Mouse (Mus musculus): ENCODE results near the gene Zfyve27. TPM values are rescaled to one million over a fixed set of nuclear protein-coding genes. Genes with fewer than 3 reads are reported as not detected.
A peak's percentile ranks its signal among the peaks of the same experiment; 100 is the strongest.

Gene Zfyve27
- polyA plus RNA-seq, 1 experiment from 2014 or later, result 18.4 TPM

DNA sequence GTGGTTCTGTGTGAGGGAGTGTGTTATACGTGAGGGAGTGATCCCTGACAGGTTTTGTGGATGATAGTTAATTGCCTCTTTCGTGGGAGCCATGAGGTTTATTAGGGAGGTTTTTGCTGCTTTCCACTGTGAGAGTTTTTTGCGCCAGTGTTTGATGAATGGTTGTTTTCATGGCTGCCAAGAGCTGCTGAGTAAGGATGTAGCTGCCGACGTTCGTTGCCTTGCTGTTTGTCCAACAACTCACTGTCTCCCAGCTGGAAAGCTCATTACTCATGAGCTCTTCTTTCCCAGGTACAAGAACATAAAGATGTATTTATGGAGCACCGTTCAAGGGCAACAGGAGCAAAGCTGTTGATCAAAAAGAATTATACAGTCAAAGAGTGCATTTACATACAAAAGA is 437 bp downstream of the Zfyve27 start:
- no peak overlapping the region for H3K9ac ChIP-seq
- H3K4me2 ChIP-seq, result no peak overlapping the region
- H3K4me3 ChIP-seq, result no peak overlapping the region
- no peak overlapping the region for H3K27ac ChIP-seq
- peaks cover 21% of the 10 kb centered on the region for H3K27me3 ChIP-seq
- 54% methylated on average over 7 of the region's 7 CpGs for WGBS
- no peaks in the 10 kb centered on the region for H3K9me3 ChIP-seq (replicated peaks)
- no peaks in the 10 kb centered on the region; the same call in 1 of the 2 replicates for H3K4me1 ChIP-seq (replicated peaks)
- no peaks in the 10 kb centered on the region for H3K36me3 ChIP-seq
- ATAC-seq (replicated peaks; ENCODE audit: insufficient number of reproducible peaks, insufficient read depth, low FRiP score, low read depth), result no peak

DNA sequence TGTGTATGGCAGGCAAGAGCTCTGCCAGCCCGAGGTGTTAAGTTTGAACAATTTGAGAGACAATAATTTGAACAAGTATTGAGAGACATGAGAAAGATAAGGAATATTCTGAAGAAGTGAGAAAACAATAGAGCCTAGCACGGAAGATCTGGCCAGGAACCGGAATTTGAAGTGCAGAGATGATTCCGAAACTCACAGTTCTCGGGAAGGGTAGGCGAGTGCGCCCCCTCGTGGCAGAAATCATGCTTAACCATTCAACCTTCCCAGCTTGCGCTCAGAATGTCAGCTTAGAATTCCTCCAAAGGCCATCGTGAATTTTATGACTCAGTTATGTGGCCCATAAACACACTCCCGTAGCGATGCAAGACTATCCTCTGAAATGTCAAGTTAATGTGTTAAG is 2.4 kb downstream of the Zfyve27 start:
- ATAC-seq (replicated peaks; ENCODE audit: insufficient number of reproducible peaks, insufficient read depth, low FRiP score, low read depth), result no peak
- Histone ChIP-seq H3K9ac (no peak overlapping the region), H3K9me3 (replicated peaks) (no peaks in the 10 kb centered on the region), H3K36me3 (no peaks in the 10 kb centered on the region), H3K27me3 (peaks cover 23% of the 10 kb centered on the region), H3K27ac (no peak overlapping the region), H3K4me2 (peak overlapping the region; percentile 59), H3K4me1 (replicated peaks) (peaks cover 8% of the 10 kb centered on the region), H3K4me3 (peak overlapping the region; percentile 36)
- 2% methylated on average over 12 of the region's 12 CpGs for WGBS

DNA sequence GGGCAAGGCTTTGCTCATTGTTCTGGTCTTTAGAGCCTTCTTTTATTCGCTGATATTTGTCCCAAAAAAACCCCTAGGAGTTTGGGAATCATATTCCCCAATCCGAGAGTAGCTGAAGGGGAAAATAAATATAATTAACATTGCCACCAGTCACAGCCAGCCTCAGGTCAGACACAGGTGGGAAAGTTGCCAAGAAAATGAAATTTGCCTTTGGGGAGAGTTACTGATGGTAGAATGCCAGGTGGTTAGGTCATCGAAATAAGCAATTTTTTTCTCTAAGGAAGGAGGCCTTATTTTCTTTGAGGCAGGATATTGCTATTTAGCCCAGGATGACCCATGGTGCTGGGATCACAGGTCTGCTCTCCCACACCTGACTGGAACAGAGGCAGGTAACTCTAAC is 3.0 kb downstream of the Zfyve27 start:
- Histone ChIP-seq H3K9ac (no peak overlapping the region), H3K4me2 (no peak overlapping the region), H3K4me3 (no peak overlapping the region), H3K4me1 (replicated peaks) (peaks cover 14% of the 10 kb centered on the region), H3K9me3 (replicated peaks) (no peaks in the 10 kb centered on the region), H3K36me3 (no peaks in the 10 kb centered on the region), H3K27ac (no peak overlapping the region), H3K27me3 (peaks cover 23% of the 10 kb centered on the region)
- 43% methylated on average over 3 of the region's 3 CpGs for WGBS
- ATAC-seq (replicated peaks; ENCODE audit: insufficient number of reproducible peaks, insufficient read depth, low FRiP score, low read depth), result no peak

DNA sequence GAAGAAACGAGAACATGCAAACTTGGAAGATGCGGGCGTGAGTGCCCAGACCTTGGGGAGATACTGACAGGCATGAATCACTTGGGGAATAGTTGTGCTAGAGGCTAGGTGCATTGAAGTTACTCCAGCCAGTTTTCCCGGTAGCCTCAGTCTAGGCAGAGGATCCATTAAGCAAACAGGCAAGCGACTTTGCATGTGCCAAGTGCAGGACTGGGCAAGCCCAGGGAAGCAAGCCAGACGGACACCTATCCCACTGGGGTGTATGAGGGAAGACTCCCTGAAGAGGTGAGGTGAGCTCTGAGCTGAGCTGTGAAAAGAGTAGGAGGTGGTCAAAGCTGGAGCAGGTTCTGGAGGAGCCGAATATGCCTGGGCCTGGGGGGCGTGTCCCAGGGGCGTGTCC is 3.7 kb downstream of the Zfyve27 start:
- WGBS, result 59% methylated on average over 9 of the region's 9 CpGs
- H3K9me3 ChIP-seq (replicated peaks), result no peaks in the 10 kb centered on the region

DNA sequence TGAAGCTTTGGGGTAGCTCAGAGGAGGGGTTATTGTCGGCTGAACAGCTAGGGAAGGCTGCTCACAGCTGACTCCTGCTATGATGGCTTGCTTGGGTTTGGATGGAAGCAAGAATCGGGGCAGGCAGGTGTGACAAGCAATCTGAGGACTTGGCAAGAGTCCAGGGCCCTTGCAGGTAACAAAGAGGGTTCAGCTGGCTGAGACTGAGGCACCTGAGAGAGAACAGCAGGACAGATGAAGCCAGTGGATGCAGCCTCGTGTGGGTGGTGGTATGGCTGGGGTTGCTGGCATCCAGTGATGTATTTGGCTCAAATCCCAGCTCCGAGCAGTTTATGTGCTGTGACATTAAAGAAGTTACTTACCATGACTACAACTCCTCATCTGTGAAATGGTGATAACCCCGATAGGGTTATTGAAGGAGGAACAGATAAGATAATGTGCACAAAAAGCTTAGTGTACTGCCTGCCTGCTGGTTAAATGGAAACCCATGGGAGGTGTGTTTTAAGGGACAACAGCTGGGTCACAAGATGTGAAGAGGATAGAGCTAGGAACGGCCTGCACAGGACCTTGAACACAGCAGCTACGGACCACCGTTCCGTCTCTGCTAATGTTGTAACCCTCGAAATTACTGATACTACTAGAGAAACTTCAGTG is 5.7 kb downstream of the Zfyve27 start:
- Histone ChIP-seq H3K4me2 (no peak overlapping the region), H3K4me3 (no peak overlapping the region), H3K9me3 (replicated peaks) (no peaks in the 10 kb centered on the region), H3K9ac (no peak overlapping the region), H3K4me1 (replicated peaks) (peaks cover 14% of the 10 kb centered on the region), H3K27ac (no peak overlapping the region), H3K27me3 (peaks cover 23% of the 10 kb centered on the region), H3K36me3 (no peaks in the 10 kb centered on the region)
- 55% methylated on average over 10 of the region's 10 CpGs for WGBS
- no peak for ATAC-seq (replicated peaks; ENCODE audit: insufficient number of reproducible peaks, insufficient read depth, low FRiP score, low read depth)

More for the DNA sequence above, 3.7 kb downstream of the Zfyve27 start:
- no peak for ATAC-seq (replicated peaks; ENCODE audit: insufficient number of reproducible peaks, insufficient read depth, low FRiP score, low read depth)
- H3K36me3 ChIP-seq, result no peaks in the 10 kb centered on the region
- no peak overlapping the region for H3K9ac ChIP-seq
- peaks cover 23% of the 10 kb centered on the region for H3K27me3 ChIP-seq
- H3K4me2 ChIP-seq, result no peak overlapping the region
- no peak overlapping the region for H3K27ac ChIP-seq
- H3K4me1 ChIP-seq (replicated peaks), result peaks cover 14% of the 10 kb centered on the region
- H3K4me3 ChIP-seq, result no peak overlapping the region

DNA sequence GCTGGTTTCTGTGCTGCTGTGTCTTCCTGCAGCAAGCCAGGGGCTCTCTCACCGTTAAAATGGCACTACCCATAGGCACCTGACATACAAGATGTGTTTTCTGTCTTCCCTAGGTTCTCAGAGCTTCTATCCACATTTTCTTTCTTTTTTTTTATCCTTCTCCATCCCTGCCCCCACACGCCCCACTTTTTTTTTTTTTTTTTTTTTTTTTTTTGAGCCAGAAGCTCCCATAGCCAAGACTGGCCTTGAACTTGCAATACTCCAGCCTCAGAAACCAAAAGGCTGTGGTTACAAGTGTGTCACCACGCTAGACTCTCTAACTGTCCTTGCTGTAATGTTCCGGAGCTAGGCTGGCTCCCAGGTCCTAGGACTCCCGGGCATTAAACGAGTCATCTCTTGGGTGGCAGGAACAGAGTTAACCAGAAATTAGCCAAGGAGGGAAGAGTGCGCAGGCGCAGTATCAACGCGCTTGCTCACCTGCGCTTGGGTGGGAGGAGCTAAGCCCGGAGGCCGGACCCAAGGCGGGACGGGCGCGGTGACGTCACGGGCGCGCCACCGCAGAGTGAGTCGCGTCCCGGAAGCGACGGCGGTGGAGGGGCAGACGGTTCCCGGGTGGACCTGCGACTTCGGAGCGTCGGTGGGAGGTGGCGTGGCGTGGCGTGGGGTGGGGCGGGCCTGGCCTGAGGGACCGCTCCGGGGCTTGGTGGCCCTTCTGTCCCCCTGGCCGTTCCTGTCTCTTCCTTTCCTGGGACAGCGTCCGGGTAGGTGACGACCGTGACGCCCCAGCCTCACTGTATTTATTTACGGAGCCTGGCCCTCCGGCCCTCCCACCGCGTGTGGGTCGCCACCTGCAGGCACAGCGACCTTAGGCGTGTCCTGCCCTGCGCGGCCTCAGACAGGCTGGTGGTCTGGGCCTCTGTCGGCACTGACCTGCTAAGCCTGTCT is 6.5 kb downstream of the Zfyve27 start:
- Histone ChIP-seq H3K27me3 (peaks cover 23% of the 10 kb centered on the region), H3K9ac (peak overlapping the region; percentile 78), H3K4me1 (replicated peaks) (peaks cover 14% of the 10 kb centered on the region), H3K4me3 (peak overlapping the region; percentile 78), H3K36me3 (no peaks in the 10 kb centered on the region), H3K4me2 (peak overlapping the region; percentile 82), H3K27ac (peak overlapping the region; percentile 26; the same call in 1 of the 2 replicates), H3K9me3 (replicated peaks) (no peaks in the 10 kb centered on the region)
- 1% methylated on average over 56 of the region's 56 CpGs for WGBS
- ATAC-seq (replicated peaks; ENCODE audit: insufficient number of reproducible peaks, insufficient read depth, low FRiP score, low read depth), result peak; percentile 87

DNA sequence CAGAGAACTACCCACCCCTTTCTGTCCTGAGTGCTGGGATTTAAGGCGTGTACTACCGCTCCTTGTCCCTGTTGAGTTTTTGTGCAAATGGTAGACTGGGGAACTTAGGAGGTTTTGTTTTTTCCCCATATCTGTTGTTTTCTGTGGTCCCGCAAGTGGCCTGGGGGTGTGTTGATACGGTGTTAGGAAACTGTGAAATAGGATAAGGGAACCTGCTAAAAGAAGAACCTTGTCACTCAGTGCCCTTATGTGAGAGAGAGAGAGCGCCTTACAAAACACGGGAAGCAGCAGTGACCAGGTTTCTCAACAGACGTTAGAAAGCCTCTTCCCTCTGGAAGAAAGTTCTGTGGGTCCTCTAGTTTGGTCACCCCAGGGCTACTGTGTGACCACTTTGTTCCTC is 13.1 kb downstream of the Zfyve27 start:
- Histone ChIP-seq H3K36me3 (peaks cover 7% of the 10 kb centered on the region; the same call in 1 of the 2 replicates), H3K4me3 (no peak overlapping the region), H3K27ac (no peak overlapping the region), H3K9me3 (replicated peaks) (no peaks in the 10 kb centered on the region), H3K4me1 (replicated peaks) (no peaks in the 10 kb centered on the region; the same call in 1 of the 2 replicates), H3K27me3 (no peaks in the 10 kb centered on the region), H3K4me2 (no peak overlapping the region), H3K9ac (no peak overlapping the region)
- no peak for ATAC-seq (replicated peaks; ENCODE audit: insufficient number of reproducible peaks, insufficient read depth, low FRiP score, low read depth)
- 72% methylated on average over 7 of the region's 7 CpGs for WGBS

DNA sequence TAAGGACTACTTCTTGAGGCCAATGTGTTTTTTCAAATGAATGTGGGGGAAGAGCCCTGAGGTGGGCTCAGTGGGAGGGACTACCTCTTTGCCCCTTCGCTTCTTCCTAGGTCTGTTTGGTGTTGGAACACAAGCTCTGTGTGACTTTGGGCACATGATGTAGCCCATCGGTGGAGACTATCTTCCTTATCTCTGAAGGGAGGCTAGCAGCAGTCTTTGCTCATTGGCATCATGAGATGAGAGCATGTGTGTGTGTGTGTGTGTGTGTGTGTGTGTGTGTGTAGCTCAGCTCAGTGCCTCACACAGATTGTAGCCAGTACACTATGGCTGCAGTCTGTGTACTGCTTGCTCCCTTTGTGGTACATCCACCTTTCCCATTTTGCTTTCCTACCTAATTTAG is 13.7 kb downstream of the Zfyve27 start:
- no peak for ATAC-seq (replicated peaks; ENCODE audit: insufficient number of reproducible peaks, insufficient read depth, low FRiP score, low read depth)
- no peak overlapping the region for H3K9ac ChIP-seq
- no peak overlapping the region for H3K4me2 ChIP-seq
- no peaks in the 10 kb centered on the region for H3K9me3 ChIP-seq (replicated peaks)
- peaks cover 7% of the 10 kb centered on the region; the same call in 1 of the 2 replicates for H3K36me3 ChIP-seq
- no peak overlapping the region for H3K4me3 ChIP-seq
- H3K27ac ChIP-seq, result no peak overlapping the region
- no peaks in the 10 kb centered on the region; the same call in 1 of the 2 replicates for H3K4me1 ChIP-seq (replicated peaks)
- no peaks in the 10 kb centered on the region for H3K27me3 ChIP-seq
- 71% methylated on average over 2 of the region's 2 CpGs for WGBS

DNA sequence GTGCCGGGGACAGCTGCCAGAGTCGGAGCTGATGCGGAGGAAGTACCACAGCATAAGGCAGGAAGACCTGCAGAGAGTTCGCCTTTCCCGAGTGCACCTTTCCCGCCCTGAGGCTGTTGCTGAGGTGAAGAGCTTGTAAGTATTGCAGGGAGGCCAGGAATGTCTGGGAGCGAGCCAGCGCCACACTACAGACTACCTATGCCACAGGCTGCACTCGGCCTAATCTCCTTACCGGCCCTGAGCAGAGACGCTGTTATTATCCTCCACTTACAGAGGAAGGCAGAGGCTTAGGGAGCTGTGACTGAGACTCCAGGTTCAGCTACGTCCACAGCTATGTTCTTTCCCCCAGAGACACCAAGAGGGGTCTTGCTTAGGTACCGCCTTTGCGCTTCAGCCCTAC is 15.6 kb downstream of the Zfyve27 start:
- 81% methylated on average over 14 of the region's 14 CpGs for WGBS
- H3K9ac ChIP-seq, result no peak overlapping the region
- H3K4me3 ChIP-seq, result no peak overlapping the region
- ATAC-seq (replicated peaks; ENCODE audit: insufficient number of reproducible peaks, insufficient read depth, low FRiP score, low read depth), result no peak
- no peak overlapping the region for H3K4me2 ChIP-seq
- no peaks in the 10 kb centered on the region for H3K27me3 ChIP-seq
- H3K4me1 ChIP-seq (replicated peaks), result no peaks in the 10 kb centered on the region; the same call in 1 of the 2 replicates
- no peaks in the 10 kb centered on the region for H3K9me3 ChIP-seq (replicated peaks)
- peaks cover 24% of the 10 kb centered on the region; the same call in 1 of the 2 replicates for H3K36me3 ChIP-seq
- no peak overlapping the region for H3K27ac ChIP-seq

DNA sequence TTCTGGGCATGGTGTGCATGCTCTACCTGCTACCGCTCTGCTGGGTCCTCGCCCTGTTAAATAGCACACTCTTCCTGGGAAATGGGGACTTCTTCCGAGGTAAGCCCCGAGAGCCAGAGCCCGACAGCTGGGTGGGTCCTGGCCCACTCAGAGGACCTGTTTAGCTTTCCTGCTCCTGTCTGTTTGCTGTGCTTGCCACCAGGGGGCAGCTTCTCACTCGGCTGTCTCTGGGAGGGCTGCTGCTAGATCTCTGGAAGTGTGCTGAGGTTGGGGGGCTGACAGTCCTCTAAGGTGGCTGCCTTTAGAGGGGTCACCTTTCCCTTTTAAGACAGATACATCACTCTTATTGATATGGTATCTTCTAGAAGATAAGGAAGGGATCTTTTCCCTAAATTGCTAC is 18.9 kb downstream of the Zfyve27 start:
- Histone ChIP-seq H3K4me1 (replicated peaks) (no peaks in the 10 kb centered on the region), H3K4me2 (no peak overlapping the region), H3K9ac (no peak overlapping the region), H3K9me3 (replicated peaks) (no peaks in the 10 kb centered on the region), H3K27ac (no peak overlapping the region), H3K36me3 (peaks cover 27% of the 10 kb centered on the region; the same call in 1 of the 2 replicates), H3K4me3 (no peak overlapping the region), H3K27me3 (no peaks in the 10 kb centered on the region)
- 57% methylated on average over 6 of the region's 6 CpGs for WGBS
- ATAC-seq (replicated peaks; ENCODE audit: insufficient number of reproducible peaks, insufficient read depth, low FRiP score, low read depth), result no peak

DNA sequence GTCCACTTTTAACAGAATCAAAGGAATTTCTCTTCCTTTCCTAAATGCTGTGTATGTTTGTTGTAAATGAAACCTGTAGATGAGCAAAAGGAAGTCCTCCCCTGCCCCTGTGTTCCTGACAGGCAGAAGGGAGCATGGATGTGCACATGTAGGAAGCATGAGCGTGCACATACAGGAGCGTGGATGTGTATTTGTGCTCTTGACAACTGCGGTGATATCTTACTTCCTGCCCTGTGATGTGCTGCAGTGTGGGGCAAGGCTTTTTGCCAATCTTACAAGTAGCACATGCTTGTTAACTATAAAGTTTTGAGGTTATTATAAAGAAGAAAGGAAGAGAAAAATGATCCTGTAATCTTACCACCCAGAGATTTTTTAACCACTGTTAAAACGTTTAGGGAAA is 26.0 kb downstream of the Zfyve27 start:
- Histone ChIP-seq H3K4me1 (replicated peaks) (0 out of 2 replicates have a peak, but pooled peaks cover 4% of the 10 kb centered on the region), H3K27ac (no peak overlapping the region), H3K27me3 (no peaks in the 10 kb centered on the region), H3K36me3 (peaks cover 16% of the 10 kb centered on the region; the same call in 1 of the 2 replicates), H3K9me3 (replicated peaks) (no peaks in the 10 kb centered on the region), H3K9ac (no peak overlapping the region), H3K4me2 (no peak overlapping the region), H3K4me3 (no peak overlapping the region)
- WGBS, result 63% methylated on average over 4 of the region's 4 CpGs
- ATAC-seq (replicated peaks; ENCODE audit: insufficient number of reproducible peaks, insufficient read depth, low FRiP score, low read depth), result no peak
